Mouse (Mus musculus): ENCODE results near the gene Ercc4. TPM values are rescaled to one million over a fixed set of nuclear protein-coding genes. Genes with fewer than 3 reads are reported as not detected.
A peak's percentile ranks its signal among the peaks of the same experiment; 100 is the strongest.

The Ercc4 gene
- 14.5 and 18.6 TPM in 2 replicates for polyA plus RNA-seq (2014; fragmentation: Nextera tagmentation; extraction: Ambion mirVana)

- Histone ChIP-seq H3K27me3 (ENCODE audit: control insufficient read depth, insufficient read depth, low read length) (no peaks in the 10 kb centered on the region), H3K4me3 (replicated peaks; ENCODE audit: low read depth, low read length) (peak within 1 kb of the TSS; percentile 71), H3K27ac (replicated peaks; ENCODE audit: low read depth, low read length) (peak within 1 kb of the TSS; percentile 91), H3K36me3 (ENCODE audit: control insufficient read depth, insufficient read depth, low read length) (peaks cover 11% of the 10 kb centered on the region), H3K9ac (replicated peaks; ENCODE audit: low read length) (peak within 1 kb of the TSS; percentile 90), H3K9me3 (ENCODE audit: control insufficient read depth, low read length) (no peaks in the 10 kb centered on the region), H3K4me2 (ENCODE audit: low read length) (peak within 1 kb of the TSS; percentile 64), H3K4me1 (ENCODE audit: control insufficient read depth, insufficient read depth, low read length) (peaks cover 7% of the 10 kb centered on the region)
- WGBS: under 1% methylated on average over 53 of the region's 53 CpGs
- peak; percentile 97 for DNase-seq
- peak; percentile 98 for ATAC-seq (ENCODE audit: low FRiP score, low TSS enrichment)
These were observed at the start of gene Ercc4 for GRCm38 (mm10) chr16:13109156-13109989. Ercc4 (plus strand) TSS chr16:13109684.

- Histone ChIP-seq H3K4me2 (ENCODE audit: low read length) (0 out of 2 replicates have a peak overlapping the region, but pooled peaks have one; percentile 6), H3K27me3 (ENCODE audit: control insufficient read depth, insufficient read depth, low read length) (no peaks in the 10 kb centered on the region), H3K9me3 (ENCODE audit: control insufficient read depth, low read length) (no peaks in the 10 kb centered on the region), H3K9ac (replicated peaks; ENCODE audit: low read length) (no peak overlapping the region), H3K4me3 (replicated peaks; ENCODE audit: low read depth, low read length) (no peak overlapping the region), H3K36me3 (ENCODE audit: control insufficient read depth, insufficient read depth, low read length) (no peaks in the 10 kb centered on the region), H3K4me1 (ENCODE audit: control insufficient read depth, insufficient read depth, low read length) (no peaks in the 10 kb centered on the region), H3K27ac (replicated peaks; ENCODE audit: low read depth, low read length) (no peak overlapping the region)
- ATAC-seq (ENCODE audit: low FRiP score, low TSS enrichment): no peak
- 43% methylated on average over 10 of the region's 10 CpGs for WGBS
- DNase-seq: no peak
These were observed 48.4 kb upstream of the Ercc4 start for GRCm38 (mm10) chr16:13061113-13061512.

GRCm38 (mm10) chr16:13074176-13074575 is 35.3 kb upstream of the Ercc4 start:
- no peak for DNase-seq
- no peaks in the 10 kb centered on the region for H3K9me3 ChIP-seq (ENCODE audit: control insufficient read depth, low read length)
- no peaks in the 10 kb centered on the region for H3K4me1 ChIP-seq (ENCODE audit: control insufficient read depth, insufficient read depth, low read length)
- H3K36me3 ChIP-seq (ENCODE audit: control insufficient read depth, insufficient read depth, low read length): no peaks in the 10 kb centered on the region
- H3K4me3 ChIP-seq (replicated peaks; ENCODE audit: low read depth, low read length): no peak overlapping the region
- no peaks in the 10 kb centered on the region for H3K27me3 ChIP-seq (ENCODE audit: control insufficient read depth, insufficient read depth, low read length)
- no peak for ATAC-seq (ENCODE audit: low FRiP score, low TSS enrichment)
- H3K9ac ChIP-seq (replicated peaks; ENCODE audit: low read length): no peak overlapping the region
- H3K4me2 ChIP-seq (ENCODE audit: low read length): no peak overlapping the region
- WGBS: 87% methylated on average over 4 of the region's 4 CpGs
- H3K27ac ChIP-seq (replicated peaks; ENCODE audit: low read depth, low read length): no peak overlapping the region

GRCm38 (mm10) chr16:13080161-13080560 is 29.3 kb upstream of the Ercc4 start:
- DNase-seq: peak; percentile 4
- H3K9ac ChIP-seq (replicated peaks; ENCODE audit: low read length): no peak overlapping the region
- ATAC-seq (ENCODE audit: low FRiP score, low TSS enrichment): no peak

GRCm38 (mm10) chr16:13083155-13083798 is 26.2 kb upstream of the Ercc4 start:
- H3K4me1 ChIP-seq (ENCODE audit: control insufficient read depth, insufficient read depth, low read length): no peaks in the 10 kb centered on the region
- ATAC-seq (ENCODE audit: low FRiP score, low TSS enrichment) (no peak), DNase-seq (no peak)
- no peaks in the 10 kb centered on the region for H3K9me3 ChIP-seq (ENCODE audit: control insufficient read depth, low read length)
- no peaks in the 10 kb centered on the region for H3K36me3 ChIP-seq (ENCODE audit: control insufficient read depth, insufficient read depth, low read length)
- no peaks in the 10 kb centered on the region for H3K27me3 ChIP-seq (ENCODE audit: control insufficient read depth, insufficient read depth, low read length)
- H3K9ac ChIP-seq (replicated peaks; ENCODE audit: low read length): no peak overlapping the region
- no peak overlapping the region for H3K4me3 ChIP-seq (replicated peaks; ENCODE audit: low read depth, low read length)
- no peak overlapping the region for H3K27ac ChIP-seq (replicated peaks; ENCODE audit: low read depth, low read length)
- H3K4me2 ChIP-seq (ENCODE audit: low read length): no peak overlapping the region
- 65% methylated on average over 6 of the region's 6 CpGs for WGBS

More at GRCm38 (mm10) chr16:13080161-13080560, 29.3 kb upstream of the Ercc4 start:
- Histone ChIP-seq H3K27ac (replicated peaks; ENCODE audit: low read depth, low read length) (no peak overlapping the region), H3K9me3 (ENCODE audit: control insufficient read depth, low read length) (no peaks in the 10 kb centered on the region), H3K36me3 (ENCODE audit: control insufficient read depth, insufficient read depth, low read length) (no peaks in the 10 kb centered on the region), H3K4me1 (ENCODE audit: control insufficient read depth, insufficient read depth, low read length) (no peaks in the 10 kb centered on the region), H3K4me2 (ENCODE audit: low read length) (no peak overlapping the region), H3K27me3 (ENCODE audit: control insufficient read depth, insufficient read depth, low read length) (no peaks in the 10 kb centered on the region), H3K4me3 (replicated peaks; ENCODE audit: low read depth, low read length) (no peak overlapping the region)
- 75% methylated on average over 6 of the region's 6 CpGs for WGBS

- H3K4me2 ChIP-seq (ENCODE audit: low read length): no peak overlapping the region
- H3K4me3 ChIP-seq (replicated peaks; ENCODE audit: low read depth, low read length): no peak overlapping the region
- ATAC-seq (ENCODE audit: low FRiP score, low TSS enrichment) (no peak), DNase-seq (no peak)
- no peak overlapping the region for H3K9ac ChIP-seq (replicated peaks; ENCODE audit: low read length)
- H3K36me3 ChIP-seq (ENCODE audit: control insufficient read depth, insufficient read depth, low read length): peaks cover 3% of the 10 kb centered on the region
- whole genome bisulfite sequencing: 89% methylated on average over 12 of the region's 12 CpGs
- H3K9me3 ChIP-seq (ENCODE audit: control insufficient read depth, low read length): no peaks in the 10 kb centered on the region
- peaks cover 7% of the 10 kb centered on the region for H3K4me1 ChIP-seq (ENCODE audit: control insufficient read depth, insufficient read depth, low read length)
- H3K27me3 ChIP-seq (ENCODE audit: control insufficient read depth, insufficient read depth, low read length): no peaks in the 10 kb centered on the region
- H3K27ac ChIP-seq (replicated peaks; ENCODE audit: low read depth, low read length): no peak overlapping the region
These were observed 1.1 kb upstream of the Ercc4 start for GRCm38 (mm10) chr16:13108356-13108755.

GRCm38 (mm10) chr16:13109990-13110595 is 609 bp downstream of the Ercc4 start:
- Histone ChIP-seq H3K27me3 (ENCODE audit: control insufficient read depth, insufficient read depth, low read length) (no peaks in the 10 kb centered on the region), H3K36me3 (ENCODE audit: control insufficient read depth, insufficient read depth, low read length) (peaks cover 16% of the 10 kb centered on the region), H3K4me2 (ENCODE audit: low read length) (peak overlapping the region; percentile 64), H3K27ac (replicated peaks; ENCODE audit: low read depth, low read length) (peak overlapping the region; percentile 91), H3K4me3 (replicated peaks; ENCODE audit: low read depth, low read length) (peak overlapping the region; percentile 71), H3K9ac (replicated peaks; ENCODE audit: low read length) (peak overlapping the region; percentile 90), H3K9me3 (ENCODE audit: control insufficient read depth, low read length) (no peaks in the 10 kb centered on the region), H3K4me1 (ENCODE audit: control insufficient read depth, insufficient read depth, low read length) (peaks cover 7% of the 10 kb centered on the region)
- under 1% methylated on average over 32 of the region's 32 CpGs for WGBS
- ATAC-seq (ENCODE audit: low FRiP score, low TSS enrichment): peak; percentile 15
- DNase-seq: no peak

- no peak overlapping the region for H3K4me3 ChIP-seq (replicated peaks; ENCODE audit: low read depth, low read length)
- H3K9me3 ChIP-seq (ENCODE audit: control insufficient read depth, low read length): no peaks in the 10 kb centered on the region
- H3K4me2 ChIP-seq (ENCODE audit: low read length): no peak overlapping the region
- WGBS: 93% methylated on average over 2 of the region's 2 CpGs
- H3K9ac ChIP-seq (replicated peaks; ENCODE audit: low read length): no peak overlapping the region; the same call in 1 of the 2 replicates
- peaks cover 7% of the 10 kb centered on the region for H3K4me1 ChIP-seq (ENCODE audit: control insufficient read depth, insufficient read depth, low read length)
- no peaks in the 10 kb centered on the region for H3K27me3 ChIP-seq (ENCODE audit: control insufficient read depth, insufficient read depth, low read length)
- ATAC-seq (ENCODE audit: low FRiP score, low TSS enrichment) (no peak), DNase-seq (no peak)
- H3K27ac ChIP-seq (replicated peaks; ENCODE audit: low read depth, low read length): no peak overlapping the region
- peaks cover 27% of the 10 kb centered on the region for H3K36me3 ChIP-seq (ENCODE audit: control insufficient read depth, insufficient read depth, low read length)
These were observed 5.3 kb downstream of the Ercc4 start for GRCm38 (mm10) chr16:13114821-13115220.

Data from midbrain, embryonic 14.5 days (tissue).